Mouse (Mus musculus): Measurements from ENCODE around the gene Cemip.

The Cemip gene

DNA sequence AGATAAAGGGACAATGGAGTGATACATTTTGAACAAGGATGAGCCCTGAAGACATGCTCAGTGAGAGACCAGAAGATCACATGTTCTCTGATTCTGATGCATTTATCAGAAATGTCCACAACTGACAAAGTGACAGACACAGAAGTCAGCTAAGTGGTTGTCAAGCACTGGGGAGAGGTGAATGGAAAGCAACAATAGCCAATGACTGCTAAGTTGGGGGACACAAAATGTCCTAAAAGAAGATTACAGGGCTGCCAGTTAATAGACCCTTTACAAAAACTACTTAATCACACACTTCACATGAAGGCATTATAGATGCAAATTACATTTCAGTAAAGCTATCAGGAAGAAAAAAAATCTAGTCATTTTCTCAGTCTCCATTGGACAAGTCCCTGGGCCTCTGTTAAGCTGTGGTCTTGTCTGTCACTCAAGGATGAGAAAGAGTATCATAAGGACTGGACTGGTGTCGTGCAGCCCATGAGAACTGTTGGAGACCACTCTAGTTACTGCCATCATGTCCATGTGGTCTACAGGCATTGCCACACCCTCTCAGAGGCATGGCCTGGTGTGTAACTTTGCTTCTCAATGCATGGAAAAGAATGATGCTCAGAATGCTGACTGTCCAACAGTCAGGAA is 59.2 kb downstream of the Cemip start:
- no peak for DNase-seq

DNA sequence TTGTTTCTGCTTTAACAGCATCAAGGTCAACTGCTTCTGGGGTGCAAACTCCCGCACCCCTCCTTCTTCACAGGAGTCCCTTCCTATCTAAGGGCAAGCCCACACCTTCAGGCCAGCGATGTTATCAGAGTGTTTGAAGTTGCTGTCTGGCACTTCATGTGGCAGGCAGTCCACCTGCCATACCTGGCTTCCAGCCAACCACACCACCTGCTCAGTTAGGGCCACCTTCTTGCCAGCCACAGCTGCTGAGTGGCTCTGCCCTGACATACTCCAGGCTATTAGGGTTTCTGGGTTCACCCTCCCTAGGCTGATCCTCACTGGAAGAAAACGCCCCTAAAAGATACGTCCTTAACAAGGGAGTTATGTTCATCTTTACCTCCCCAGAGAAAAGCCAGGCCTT is 60.2 kb downstream of the Cemip start:
- DNase-seq: peak; percentile 75 to 79

GRCm38 (mm10) chr7:84023466-84023865 is 62.8 kb downstream of the Cemip start:
- no peak for DNase-seq

GRCm38 (mm10) chr7:84022462-84022861 is 63.8 kb downstream of the Cemip start:
- DNase-seq: no peak

DNA sequence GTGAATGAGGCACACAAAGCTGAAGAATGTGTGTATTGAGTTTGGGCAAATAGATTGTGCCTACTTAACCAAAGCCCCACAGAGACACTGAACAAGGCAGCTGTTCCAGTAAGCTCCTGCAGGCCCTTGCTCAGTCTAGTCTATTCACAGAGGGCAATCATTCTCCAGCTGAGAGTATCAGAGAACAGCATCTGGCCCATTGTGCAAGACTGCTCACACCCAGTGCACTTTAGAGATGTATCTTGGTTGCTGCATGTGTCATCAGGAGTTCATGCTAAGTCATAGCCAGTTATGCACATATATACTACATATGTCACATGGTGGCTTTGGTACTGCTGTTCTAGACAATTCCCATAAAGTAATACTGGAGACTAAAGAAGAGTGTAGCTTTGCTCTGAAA is 66.9 kb downstream of the Cemip start:
- DNase-seq: no peak

GRCm38 (mm10) chr7:84018291-84019266 is 67.7 kb downstream of the Cemip start:
- DNase-seq: peak; percentile 62 to 71

DNA sequence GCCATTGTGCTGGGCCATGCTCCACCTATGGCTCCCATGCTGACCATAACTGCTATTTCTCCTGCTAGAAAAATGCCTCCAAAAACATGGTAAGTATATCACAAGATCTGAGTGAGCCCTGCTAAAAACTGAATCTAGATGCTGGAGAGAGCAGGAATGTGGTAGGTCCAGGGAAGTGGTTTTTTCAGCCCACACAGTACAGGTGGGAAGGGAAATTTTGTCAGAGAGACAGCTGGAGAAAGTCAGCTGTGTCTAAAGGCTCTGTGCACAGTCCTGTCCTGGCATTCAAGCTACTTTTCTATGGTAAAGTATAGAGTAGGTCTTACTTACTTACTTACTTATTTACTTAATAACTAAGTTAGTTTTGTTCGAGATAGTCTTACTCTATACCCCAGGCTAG is 71.3 kb downstream of the Cemip start:
- DNase-seq: no peak

- DNase-seq: no peak
Observed at GRCm38 (mm10) chr7:84013656-84014055, 72.6 kb downstream of the Cemip start.

DNA sequence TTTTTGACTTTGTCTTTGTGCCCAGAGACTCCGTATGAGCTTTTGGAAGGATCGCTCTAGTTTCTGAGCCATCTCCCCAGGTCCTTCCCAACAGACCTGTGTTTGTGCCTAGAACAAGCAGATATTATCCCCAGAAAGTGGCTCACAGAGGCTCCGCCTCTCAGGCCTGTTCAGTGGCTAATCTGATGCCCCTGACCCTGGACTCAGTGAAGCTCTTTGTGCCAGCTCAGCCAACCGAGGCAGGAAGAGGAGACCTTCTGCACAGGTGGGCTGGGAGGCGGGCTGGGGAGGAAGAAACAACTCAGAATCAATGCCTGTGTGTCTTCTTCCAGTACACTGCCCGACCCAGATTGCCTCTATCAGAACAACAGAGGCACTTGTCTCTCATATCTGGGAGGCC is 81.9 kb downstream of the Cemip start:
- no peak for DNase-seq

GRCm38 (mm10) chr7:84001516-84001915 is 84.8 kb downstream of the Cemip start:
- DNase-seq: no peak

DNA sequence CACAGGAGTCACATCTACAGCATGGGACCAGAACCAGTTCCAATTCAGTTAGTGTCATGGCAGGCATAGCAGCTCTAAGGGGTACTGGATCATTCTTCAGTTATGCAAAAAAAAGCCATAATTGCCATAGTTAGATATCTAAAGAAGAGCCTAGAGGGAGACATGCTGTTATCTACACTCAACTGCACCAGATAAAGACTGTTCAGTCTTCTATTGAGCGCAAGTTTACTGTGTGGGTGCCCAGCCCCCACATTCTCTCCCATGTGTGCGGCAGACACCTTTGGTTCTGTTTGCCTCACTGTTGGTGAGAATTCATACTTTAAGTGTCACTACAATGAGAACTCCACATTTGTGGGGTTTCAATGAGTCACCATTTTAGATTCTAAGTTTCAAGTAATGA is 85.6 kb downstream of the Cemip start:
- DNase-seq: no peak

DNA sequence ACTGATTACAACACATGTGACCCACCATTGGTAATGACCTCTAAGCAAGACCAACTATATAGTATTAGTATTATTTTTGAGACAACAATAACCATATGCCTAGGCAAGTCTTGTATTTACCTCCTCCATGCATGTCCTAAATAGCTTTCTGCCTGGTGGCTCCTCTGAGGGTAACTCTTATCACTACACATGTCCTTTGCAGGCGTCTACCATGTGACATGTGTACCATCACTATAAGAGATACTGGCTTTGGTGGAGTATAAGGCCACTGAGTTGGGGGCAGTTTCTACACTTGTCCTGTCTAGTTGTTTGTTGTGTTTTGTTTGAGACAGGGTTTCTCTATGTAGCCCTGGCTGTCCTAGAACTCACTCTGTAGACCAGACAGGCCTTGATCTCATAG is 86.7 kb downstream of the Cemip start:
- DNase-seq: no peak

- DNase-seq: no peak
Observed at GRCm38 (mm10) chr7:83994348-83994747, 92.0 kb downstream of the Cemip start.

DNA sequence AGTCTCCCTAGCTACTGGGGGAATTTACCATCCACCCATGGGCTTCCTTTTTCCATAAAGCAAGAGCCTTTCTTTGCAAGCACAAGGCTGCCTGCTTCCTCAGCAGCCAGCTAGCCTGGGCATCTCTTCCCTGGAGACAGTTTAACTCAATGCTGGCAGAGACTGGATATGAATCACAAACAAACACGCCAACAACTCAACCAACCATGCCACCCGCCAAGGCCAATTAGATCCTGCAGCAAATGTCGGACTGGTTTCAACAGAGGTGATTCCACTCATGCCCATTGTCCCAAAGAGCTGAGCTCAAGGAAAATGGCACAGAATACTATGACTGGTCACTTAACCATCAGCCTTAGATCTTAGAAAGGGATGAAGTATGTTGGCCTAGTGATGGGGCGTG is 97.0 kb downstream of the Cemip start:
- no peak for DNase-seq

DNA sequence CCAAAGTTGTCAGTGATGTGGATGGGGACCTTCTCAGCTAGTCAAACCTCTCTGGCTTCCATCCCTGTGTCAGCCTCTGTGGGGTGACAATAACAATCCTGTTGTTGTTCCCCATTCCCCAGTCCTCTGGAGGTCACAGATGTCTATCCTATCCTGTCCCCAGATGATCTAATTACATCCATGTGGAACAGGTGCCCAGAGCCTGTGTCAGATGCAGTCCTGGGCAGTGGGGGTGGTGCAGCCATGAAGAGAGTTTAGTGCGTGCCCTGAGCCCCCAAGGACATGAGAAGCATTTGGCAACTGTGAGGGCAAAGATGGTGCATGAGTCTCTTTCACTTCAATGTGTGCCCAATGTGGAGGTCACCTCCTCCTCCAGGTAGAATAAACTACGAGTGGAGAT is 100.6 kb downstream of the Cemip start:
- DNase-seq: no peak

DNA sequence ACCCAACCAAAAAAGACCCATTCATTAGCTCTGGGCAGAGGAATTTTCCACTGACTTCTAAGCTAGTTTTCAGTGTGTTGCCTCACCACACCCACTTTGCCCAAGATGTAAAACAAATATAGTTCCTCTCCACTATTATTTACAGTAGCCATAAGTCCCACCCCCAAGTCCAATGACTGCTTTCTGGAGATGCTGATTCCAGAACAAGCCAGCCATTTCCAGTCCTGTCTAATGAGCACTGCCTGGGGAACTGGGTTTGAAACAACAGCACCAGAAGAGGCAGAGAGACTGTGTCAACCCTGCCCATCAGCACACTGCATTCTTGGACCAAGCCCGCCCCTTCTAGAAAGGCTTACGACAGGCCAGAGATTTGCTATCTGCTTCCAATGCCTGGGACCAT is 103.7 kb downstream of the Cemip start:
- no peak for DNase-seq

- no peak for DNase-seq
Observed at GRCm38 (mm10) chr7:83978945-83979536, 107.3 kb downstream of the Cemip start.

DNA sequence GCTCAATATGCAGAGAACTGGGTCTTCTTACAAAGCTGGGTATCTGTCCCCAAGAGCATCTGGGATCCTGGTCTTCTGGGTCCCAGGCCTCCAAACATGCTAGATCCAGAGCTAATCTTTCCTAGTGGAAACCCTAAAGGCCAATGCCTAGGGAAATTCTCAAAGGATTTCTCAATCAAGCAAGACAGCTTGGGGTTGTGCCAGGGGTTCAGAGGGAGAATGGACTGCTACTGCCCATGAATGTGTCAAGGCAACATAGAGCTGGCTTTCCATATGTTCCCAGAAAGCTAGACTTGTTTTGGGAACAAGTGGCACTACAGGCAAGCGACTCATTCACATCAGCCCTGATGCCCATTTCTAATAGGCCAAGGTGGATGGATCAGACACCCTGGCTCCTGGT is 107.9 kb downstream of the Cemip start:
- no peak for DNase-seq

DNA sequence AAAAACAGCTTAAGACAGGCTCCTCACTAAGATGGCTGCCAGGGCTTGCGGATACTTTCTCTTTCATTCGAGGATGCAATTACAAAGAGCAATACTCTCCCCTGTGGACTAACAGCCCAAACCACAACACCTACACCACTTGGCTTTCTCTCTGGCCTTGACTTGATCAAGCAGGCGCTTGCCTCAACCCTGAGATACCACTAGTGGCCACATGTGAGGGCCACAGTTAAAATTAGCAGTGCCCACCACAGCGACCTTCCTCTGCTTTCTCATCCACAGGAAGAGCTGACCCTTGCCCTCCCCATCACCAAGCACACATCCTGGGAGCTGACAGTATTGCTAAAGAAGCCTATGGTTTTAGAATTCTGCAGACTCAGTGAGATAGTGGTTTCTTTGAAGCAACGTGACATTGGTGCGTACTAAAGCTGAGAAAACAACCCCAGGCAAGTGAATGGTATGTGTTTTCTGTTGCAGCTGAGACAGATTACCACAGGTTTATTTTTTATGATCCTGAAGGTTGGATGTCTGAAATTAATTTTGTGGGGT is 109.8 kb downstream of the Cemip start:
- no peak for DNase-seq

GRCm38 (mm10) chr7:83975283-83975682 is 111.0 kb downstream of the Cemip start:
- DNase-seq: no peak

DNA sequence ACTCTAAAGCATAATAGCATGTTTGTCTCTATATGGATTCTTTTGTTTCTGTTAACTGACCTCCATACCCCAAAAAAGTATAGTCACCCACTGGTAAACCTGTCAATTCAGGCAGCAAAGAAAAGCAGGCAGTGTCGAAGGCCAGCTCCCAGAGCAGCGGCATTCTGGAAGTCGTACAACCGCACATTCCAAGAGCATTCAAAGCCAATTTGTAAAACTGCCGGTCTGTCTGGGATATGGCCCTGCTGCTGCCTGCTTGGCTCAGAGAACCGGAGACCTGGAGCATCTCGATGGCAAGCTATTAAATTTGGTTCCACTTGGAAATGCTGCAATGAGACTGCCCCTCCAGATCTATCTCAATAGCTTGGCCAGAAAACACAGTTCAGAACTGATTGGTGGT is 113.8 kb downstream of the Cemip start:
- peak in 1 of 2 experiments; percentile 28 for DNase-seq

- no peak for DNase-seq
Observed at GRCm38 (mm10) chr7:83966047-83966818, 120.1 kb downstream of the Cemip start.

DNA sequence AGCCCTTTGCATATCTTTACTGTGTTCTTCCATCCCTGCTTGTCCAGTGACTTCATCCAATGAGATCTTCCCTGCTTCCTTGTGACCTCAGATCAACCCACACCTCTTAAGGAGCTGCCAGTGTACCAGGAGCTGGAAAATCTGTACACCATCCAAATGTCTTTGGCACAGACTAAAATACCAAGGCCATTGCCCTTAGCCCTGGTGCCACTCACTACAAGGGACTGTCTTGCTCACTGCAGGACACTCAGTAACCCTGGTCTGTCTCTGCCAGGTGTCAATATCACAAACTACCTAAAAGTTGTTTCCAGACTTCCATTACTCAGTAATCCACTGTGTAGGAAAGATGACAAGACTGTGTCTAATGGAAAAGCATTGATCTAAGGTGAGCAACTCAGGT is 121.1 kb downstream of the Cemip start:
- DNase-seq: no peak
